ENCODE assay signal across 9 mouse cellular contexts in genomic region chr7:16120262-16120600, GRCm38 (mm10). TPM values are rescaled to one million over a fixed set of nuclear protein-coding genes. Genes with fewer than 3 reads are reported as not detected.
DNase-seq lines count a peak whose midpoint lies in the region; ATAC-seq and TF ChIP-seq lines count a peak whose summit lies in the region.
"Had no signal": no experiment of that assay in that cellular context is flagged by ENCODE, and none has a peak within 500 bp of the region (broad histone marks: within the 10 kb centered on the region; RNA-seq: fewer than 3 reads in every experiment).

No protein-coding gene starts in this region.

- H3K4me1 ChIP-seq in heart, embryonic 14.5 days (ENCODE audit: control insufficient read depth in 2 of 2, insufficient read depth in 2 of 2, low read length in 2 of 2): peaks cover 4 to 18% of the 10 kb centered on the region in 2 experiments
- H3K4me1 ChIP-seq in ES-E14 (ENCODE audit: control insufficient read depth in 2 of 2, insufficient read depth in 2 of 2, low read length in 2 of 2, poor library complexity in 1 of 2): no peaks in the 10 kb centered on the region
- peaks cover 9% of the 10 kb centered on the region for H3K4me1 ChIP-seq in forebrain, embryonic 16.5 days (replicated peaks; ENCODE audit: control insufficient read depth, insufficient read depth, low read length)
- H3K4me1 ChIP-seq in liver, postnatal 0 days (ENCODE audit: insufficient read depth): peaks cover 11% of the 10 kb centered on the region

- H3K36me3 ChIP-seq in heart, embryonic 14.5 days (ENCODE audit: control insufficient read depth, insufficient read depth, low read length): peaks cover 37% of the 10 kb centered on the region
- H3K36me3 ChIP-seq in ES-E14 (ENCODE audit: control insufficient read depth, insufficient read depth, low read length, poor library complexity, severe bottlenecking): peaks cover 18% of the 10 kb centered on the region
- peaks cover 6% of the 10 kb centered on the region; the same call in 1 of the 2 replicates for H3K36me3 ChIP-seq in forebrain, embryonic 16.5 days (ENCODE audit: control insufficient read depth, insufficient read depth)
- H3K36me3 ChIP-seq in liver, postnatal 0 days (replicated peaks; ENCODE audit: insufficient read depth, low read length): peaks cover 20% of the 10 kb centered on the region

- peak overlapping the region; percentile 83 to 97 for H3K4me3 ChIP-seq in heart, embryonic 14.5 days (ENCODE audit: control insufficient read depth in 1 of 2, insufficient read depth in 1 of 2, low read depth in 1 of 2, low read length in 2 of 2)
- H3K4me3 ChIP-seq in ES-E14 (ENCODE audit: insufficient read depth in 1 of 2, low read depth in 1 of 2, low read length in 2 of 2, poor library complexity in 1 of 2, severe bottlenecking in 1 of 2): peak overlapping the region in 1 of 2 experiments; percentile 26; a peak in 2 of 4 replicates
- peak overlapping the region; percentile 68 for H3K4me3 ChIP-seq in forebrain, embryonic 16.5 days (replicated peaks; ENCODE audit: low read length)
- H3K4me3 ChIP-seq in liver, postnatal 0 days (ENCODE audit: low read depth, low read length): peak overlapping the region; percentile 87

- intact Hi-C loops in gastrocnemius, postnatal 36 days (cut with DNase I): no loop called here

- no peak overlapping the region; a peak in 2 of 4 replicates for H3K27ac ChIP-seq in heart, embryonic 14.5 days (replicated peaks in 1 of 2; ENCODE audit: control insufficient read depth in 1 of 2, insufficient read depth in 1 of 2, low read depth in 2 of 2, low read length in 2 of 2)
- H3K27ac ChIP-seq in ES-E14 (ENCODE audit: insufficient read depth, low read depth, low read length, poor library complexity, severe bottlenecking): no peak overlapping the region
- H3K27ac ChIP-seq in forebrain, embryonic 16.5 days (ENCODE audit: low read length): no peak overlapping the region; the same call in 1 of the 2 replicates
- H3K27ac ChIP-seq in liver, postnatal 0 days (ENCODE audit: low read depth): no peak overlapping the region

- in situ Hi-C loops in ES-E14 (cut with MboI; ENCODE audit: low sequenced_read_pairs in 2 of 2, unreplicated experiment in 2 of 2): no loop called here

- TF ChIP-seq CTCF in liver, postnatal 0 days (IDR thresholded peaks at IDR 0.05; ENCODE audit: low read depth): no peak

- TF ChIP-seq EP300 in liver, postnatal 0 days (IDR thresholded peaks at IDR 0.05; ENCODE audit: low read depth): no peak

- peak; percentile 32; the same call in 1 of the 2 replicates for ATAC-seq in heart, embryonic 14.5 days (ENCODE audit: insufficient number of reproducible peaks, insufficient read depth, low FRiP score, low read depth)
- peak; percentile 16; the same call in 1 of the 2 replicates for ATAC-seq in forebrain, embryonic 16.5 days
- peak; percentile 18; the same call in 1 of the 2 replicates for ATAC-seq in liver, postnatal 0 days

- 28% methylated on average over 9 of the region's 9 CpGs for WGBS in heart, embryonic 14.5 days
- WGBS in forebrain, embryonic 16.5 days: 50% methylated on average over 9 of the region's 9 CpGs
- WGBS in liver, postnatal 0 days (ENCODE audit: insufficient replicate concordance): 38% methylated on average over 9 of the region's 9 CpGs

- no peaks in the 10 kb centered on the region for H3K27me3 ChIP-seq in heart, embryonic 14.5 days (ENCODE audit: control insufficient read depth, insufficient read depth, low read length)
- H3K27me3 ChIP-seq in forebrain, embryonic 16.5 days (replicated peaks; ENCODE audit: control insufficient read depth, insufficient read depth, low read length): no peaks in the 10 kb centered on the region
- H3K27me3 ChIP-seq in liver, postnatal 0 days (ENCODE audit: insufficient read depth, low read length): no peaks in the 10 kb centered on the region

- no peak for DNase-seq in heart, adult 8-10 months (ENCODE audit: low spot score)
- DNase-seq in ES-E14 (ENCODE audit: low read depth, low spot score): no peak
- DNase-seq in liver, postnatal 0 days: no peak
- no peak for DNase-seq in gastrocnemius, postnatal 36 days
- no peak for DNase-seq in thymus, postnatal 14 days
- no peak for DNase-seq in spleen, adult 12 weeks (ENCODE audit: low spot score)

- no peaks in the 10 kb centered on the region for H3K9me3 ChIP-seq in heart, embryonic 14.5 days (ENCODE audit: control insufficient read depth, low read length)
- H3K9me3 ChIP-seq in ES-E14 (ENCODE audit: control insufficient read depth, insufficient read depth, low read depth, low read length): no peaks in the 10 kb centered on the region
- no peaks in the 10 kb centered on the region for H3K9me3 ChIP-seq in forebrain, embryonic 16.5 days (ENCODE audit: control insufficient read depth, low read length)
- H3K9me3 ChIP-seq in liver, postnatal 0 days (ENCODE audit: low read length): no peaks in the 10 kb centered on the region

- peak overlapping the region; percentile 87 for H3K9ac ChIP-seq in heart, embryonic 14.5 days (ENCODE audit: low read length)
- 0 out of 2 replicates have a peak overlapping the region, but pooled peaks have one; percentile 17 for H3K9ac ChIP-seq in ES-E14 (ENCODE audit: insufficient read depth, low read depth, low read length, poor library complexity, severe bottlenecking)
- H3K9ac ChIP-seq in forebrain, embryonic 16.5 days (replicated peaks; ENCODE audit: low read depth, low read length): peak overlapping the region; percentile 73
- peak overlapping the region; percentile 78 for H3K9ac ChIP-seq in liver, postnatal 0 days (replicated peaks)

- H3K4me2 ChIP-seq in heart, embryonic 14.5 days (ENCODE audit: low read length): peak overlapping the region; percentile 83
- peak overlapping the region; percentile 60 for H3K4me2 ChIP-seq in forebrain, embryonic 16.5 days (ENCODE audit: low read length)
- H3K4me2 ChIP-seq in liver, postnatal 0 days (ENCODE audit: low read depth, low read length): peak overlapping the region; percentile 73

TF ChIP-seq in ES-E14, 5 proteins besides CTCF, POLR2A, EP300 and RAD21:
- no peak for TF ChIP-seq ZNF384 (IDR thresholded peaks at IDR 0.05; ENCODE audit: low read depth, low read length)
- TF ChIP-seq CHD2 (IDR thresholded peaks at IDR 0.05; ENCODE audit: low read depth, low read length): no peak
- TF ChIP-seq ZC3H11A (IDR thresholded peaks at IDR 0.05; ENCODE audit: borderline replicate concordance, low read depth, low read length): no peak
- TF ChIP-seq HCFC1 (IDR thresholded peaks at IDR 0.05; ENCODE audit: borderline replicate concordance, insufficient read depth, low read length): no peak
- no peak for TF ChIP-seq MAFK (IDR thresholded peaks at IDR 0.05; ENCODE audit: insufficient read depth, low read depth, low read length)

RNA-seq across cellular contexts. Expression of gene Kptn, which starts 0.5 kb away (rescaled TPM):
- polyA plus RNA-seq in heart, embryonic 14.5 days (2014; fragmentation: Nextera tagmentation; extraction: Ambion mirVana): 31.2 and 32.0 TPM in 2 replicates
- total RNA-seq in heart, adult 8-10 months (2022): 10 to 100 TPM; 20.1 to 25.7 (median 23.5) TPM
- total RNA-seq in ES-E14 (2012; rRNA removed): 15.4 and 20.0 TPM in 2 replicates
- polyA plus RNA-seq in forebrain, embryonic 16.5 days (2015; fragmentation: Nextera tagmentation; extraction: Ambion mirVana): 40.9 and 53.2 TPM in 2 replicates
- polyA plus RNA-seq in liver, postnatal 0 days (2015; fragmentation: Nextera tagmentation; extraction: Ambion mirVana): 6.5 and 7.5 TPM in 2 replicates
- total RNA-seq in gastrocnemius, postnatal 36 days (2021): 10 to 100 TPM; 10.8 to 11.3 TPM

RNA-seq across cellular contexts. Expression of gene Slc8a2, which starts 9.4 kb away (rescaled TPM):
- 0.15 TPM in 2 replicates for polyA plus RNA-seq in heart, embryonic 14.5 days (2014; fragmentation: Nextera tagmentation; extraction: Ambion mirVana)
- total RNA-seq in heart, adult 8-10 months (2022): under 1 TPM; 0.66 to 0.84 (median 0.70) TPM
- total RNA-seq in ES-E14 (2012; rRNA removed): 3.1 and 7.8 TPM in 2 replicates
- polyA plus RNA-seq in forebrain, embryonic 16.5 days (2015; fragmentation: Nextera tagmentation; extraction: Ambion mirVana): 0.72 and 1.1 TPM in 2 replicates
- polyA plus RNA-seq in liver, postnatal 0 days (2015; fragmentation: Nextera tagmentation; extraction: Ambion mirVana): not detected in 2 replicates
- total RNA-seq in gastrocnemius, postnatal 36 days (2021): under 1 TPM; 0.12 to 0.13 TPM
- total RNA-seq: neutrophil, adult 5-6 weeks had no signal

RNA-seq across cellular contexts. Expression of gene Napa, which starts 22.0 kb away (rescaled TPM):
- polyA plus RNA-seq in heart, embryonic 14.5 days (2014; fragmentation: Nextera tagmentation; extraction: Ambion mirVana): 159 and 161 TPM in 2 replicates
- total RNA-seq in heart, adult 8-10 months (2022): 100 to 1,000 TPM in 1 of 4 experiments, 10 to 100 TPM in 3; 76.5 to 101 (median 84.9) TPM
- total RNA-seq in ES-E14 (2012; rRNA removed): 99.5 and 103 TPM in 2 replicates
- 197 and 220 TPM in 2 replicates for polyA plus RNA-seq in forebrain, embryonic 16.5 days (2015; fragmentation: Nextera tagmentation; extraction: Ambion mirVana)
- polyA plus RNA-seq in liver, postnatal 0 days (2015; fragmentation: Nextera tagmentation; extraction: Ambion mirVana): 96.6 and 105 TPM in 2 replicates
- total RNA-seq in gastrocnemius, postnatal 36 days (2021): 100 to 1,000 TPM in 1 of 2 experiments, 10 to 100 TPM in 1; 92.4 to 109 TPM

RNA-seq across cellular contexts. Expression of gene Meis3, which starts 54.7 kb away (rescaled TPM):
- polyA plus RNA-seq in heart, embryonic 14.5 days (2014; fragmentation: Nextera tagmentation; extraction: Ambion mirVana): 15.1 and 15.5 TPM in 2 replicates
- total RNA-seq in heart, adult 8-10 months (2022): 1 to 10 TPM; 4.7 to 6.1 (median 5.2) TPM
- total RNA-seq in ES-E14 (2012; rRNA removed): 2.6 and 3.8 TPM in 2 replicates
- 99.6 and 118 TPM in 2 replicates for polyA plus RNA-seq in forebrain, embryonic 16.5 days (2015; fragmentation: Nextera tagmentation; extraction: Ambion mirVana)
- polyA plus RNA-seq in liver, postnatal 0 days (2015; fragmentation: Nextera tagmentation; extraction: Ambion mirVana): 1.9 and 2.0 TPM in 2 replicates
- 1 to 10 TPM; 1.5 to 2.1 TPM for total RNA-seq in gastrocnemius, postnatal 36 days (2021)

RNA-seq across cellular contexts. Expression of gene Zfp541, which starts 58.6 kb away (rescaled TPM):
- not detected in 2 replicates for polyA plus RNA-seq in heart, embryonic 14.5 days (2014; fragmentation: Nextera tagmentation; extraction: Ambion mirVana)
- not detected for total RNA-seq in heart, adult 8-10 months (2022)
- total RNA-seq in ES-E14 (2012; rRNA removed): 0.36 and 0.53 TPM in 2 replicates
- polyA plus RNA-seq in forebrain, embryonic 16.5 days (2015; fragmentation: Nextera tagmentation; extraction: Ambion mirVana): 0.14 TPM in 1 of 2 replicates, not detected in the other
- not detected in 2 replicates for polyA plus RNA-seq in liver, postnatal 0 days (2015; fragmentation: Nextera tagmentation; extraction: Ambion mirVana)
- total RNA-seq in gastrocnemius, postnatal 36 days (2021): not detected

Comparison
In these comparisons a context has a peak if more than half of its experiments do, and no peak if none do; other contexts are left out.
1. H3K9ac ChIP-seq: peak in every context shown above with its lines; median percentile 87 in heart, embryonic 14.5 days; 78 in liver, postnatal 0 days; 73 in forebrain, embryonic 16.5 days; 17 in ES-E14.